Mouse (Mus musculus): Measurements from ENCODE around the gene Stx18.

- no peak for TF ChIP-seq CTCF (IDR thresholded peaks at IDR 0.05; ENCODE audit: borderline replicate concordance, insufficient read depth, low read depth, low read length)
- no peak for TF ChIP-seq POLR2A (IDR thresholded peaks at IDR 0.05; ENCODE audit: borderline replicate concordance, insufficient read depth, low read length)
These were observed 67.6 kb downstream of the Stx18 start for GRCm38 (mm10) chr5:38106080-38106697.

Data from cerebellum, adult 2 months (tissue).